Mouse (Mus musculus) forebrain, embryonic 11.5 days (tissue): ENCODE results near the gene Rab29. TPM values are rescaled to one million over a fixed set of nuclear protein-coding genes. Genes with fewer than 3 reads are reported as not detected.
"Not testable (repeated sequence)": the region's sequence is repeated elsewhere in the genome, so short reads cannot be mapped to it uniquely, and the experiment has no call there.

Experiments
- ATAC-seq: fragments of 200-750 bp; cut with Nextera tagmentation; replicated peaks from 2 replicates; pipeline ENCODE4 v1.8.0; 2017; ENCODE audit warnings: moderate TSS enrichment; ENCODE audit not compliant: low FRiP score
- DNase-seq: peaks from one replicate; pipeline ENCODE4 v3.0.0-alpha.2; 2017; ENCODE audit warnings: low spot score
- H3K27ac ChIP-seq: fragments of 300-500 bp; sonication (generic); 2 replicates; pipeline ENCODE4 v1.5.1; 2014; ENCODE audit warnings: low read depth, low read length
- H3K27me3 ChIP-seq: fragments of 300-500 bp; sonication (generic); 2 replicates; pipeline ENCODE4 v1.6.1; 2014; ENCODE audit warnings: mild to moderate bottlenecking, low read length, mixed read lengths; ENCODE audit not compliant: control insufficient read depth, insufficient read depth
- H3K36me3 ChIP-seq: fragments of 300-500 bp; sonication (generic); 2 replicates; pipeline ENCODE4 v1.6.1; 2014; ENCODE audit warnings: mild to moderate bottlenecking, low read length, moderate library complexity, mixed read lengths; ENCODE audit not compliant: control insufficient read depth, insufficient read depth
- H3K4me1 ChIP-seq: fragments of 300-500 bp; sonication (generic); replicated peaks from 2 replicates; pipeline ENCODE4 v1.6.1; 2014; ENCODE audit warnings: low read length, mixed read lengths; ENCODE audit not compliant: control insufficient read depth, insufficient read depth
- H3K4me2 ChIP-seq: fragments of 300-500 bp; sonication (generic); 2 replicates; pipeline ENCODE4 v1.6.1; 2014; ENCODE audit warnings: low read depth, mild to moderate bottlenecking, low read length, moderate library complexity, mixed read lengths; ENCODE audit not compliant: severe bottlenecking
- H3K4me3 ChIP-seq: fragments of 300-500 bp; sonication (generic); 2 replicates; pipeline ENCODE4 v1.5.1; 2014; ENCODE audit warnings: low read depth, low read length
- H3K9ac ChIP-seq: fragments of 300-500 bp; sonication (generic); 2 replicates; pipeline ENCODE4 v1.6.1; 2014; ENCODE audit warnings: low read length
- H3K9me3 ChIP-seq: fragments of 300-500 bp; sonication (generic); 2 replicates; pipeline ENCODE4 v1.6.1; 2016; ENCODE audit warnings: low read length, mixed read lengths; ENCODE audit not compliant: control insufficient read depth
- WGBS: fragments of 180-500 bp; shearing (Covaris S2); extraction: QIAGEN DNeasy Blood & Tissue Kit; methylation state at CpG from one replicate; pipeline ENCODE4 v1.1.7; 2014; 5-methylcytosine and 5-hydroxymethylcytosine counted together
- polyA plus RNA-seq: library from polyadenylated mRNA; unstranded; fragments of >200 nt; fragmentation: Nextera tagmentation; extraction: Ambion mirVana; gene quantifications from 2 replicates; pipeline ENCODE4 v1.2.1, GENCODE M21; 2014

Gene Rab29
- polyA plus RNA-seq, 1 experiment from 2014 or later = 15.2 TPM

- DNase-seq = no peak
- Histone ChIP-seq H3K27ac (no peak overlapping the region), H3K4me2 (no peak overlapping the region), H3K9ac (no peak overlapping the region), H3K4me1 (no peaks in the 10 kb centered on the region), H3K27me3 (no peaks in the 10 kb centered on the region), H3K9me3 (no peaks in the 10 kb centered on the region), H3K4me3 (no peak overlapping the region), H3K36me3 (no peaks in the 10 kb centered on the region)
- 12% methylated on average over 1 of the region's 1 CpGs for WGBS
- ATAC-seq = no peak
These were observed 38.5 kb downstream of the Rab29 start for GRCm38 (mm10) chr1:131905497-131905896.

- Histone ChIP-seq H3K27me3 (no peaks in the 10 kb centered on the region), H3K36me3 (no peaks in the 10 kb centered on the region), H3K9me3 (no peaks in the 10 kb centered on the region), H3K9ac (no peak overlapping the region), H3K4me2 (no peak overlapping the region), H3K4me3 (no peak overlapping the region), H3K27ac (no peak overlapping the region), H3K4me1 (no peaks in the 10 kb centered on the region)
- no peak for DNase-seq
- no peak for ATAC-seq
- 90% methylated on average over 3 of the region's 3 CpGs for WGBS
These were observed 41.4 kb downstream of the Rab29 start for GRCm38 (mm10) chr1:131908456-131908855.

- 95% methylated on average over 2 of the region's 2 CpGs for WGBS
- ATAC-seq, DNase-seq: not testable (repeated sequence)
These were observed 42.2 kb downstream of the Rab29 start for GRCm38 (mm10) chr1:131909236-131909635.

GRCm38 (mm10) chr1:131910001-131910648 lies 43.1 kb downstream of the Rab29 start, which contains the start of gene Nucks1:
TSS of gene Nucks1 (plus strand) at chr1:131910534.
- peak; percentile 98 for ATAC-seq
- WGBS = 1% methylated on average over 33 of the region's 35 CpGs

More at GRCm38 (mm10) chr1:131909236-131909635, 42.2 kb downstream of the Rab29 start:
- not testable (repeated sequence) for H3K4me3 ChIP-seq, H3K4me2 ChIP-seq, H3K9me3 ChIP-seq, H3K27ac ChIP-seq, H3K9ac ChIP-seq, H3K27me3 ChIP-seq, H3K4me1 ChIP-seq, H3K36me3 ChIP-seq

GRCm38 (mm10) chr1:131910674-131911558 lies 43.9 kb downstream of the Rab29 start:
- H3K27ac ChIP-seq = peak overlapping the region; percentile 89
- peak overlapping the region; percentile 97 for H3K4me3 ChIP-seq
- H3K4me1 ChIP-seq = no peaks in the 10 kb centered on the region
- H3K4me2 ChIP-seq = peak overlapping the region; percentile 77
- H3K9ac ChIP-seq = peak overlapping the region; percentile 93
- H3K36me3 ChIP-seq = no peaks in the 10 kb centered on the region
- H3K9me3 ChIP-seq = no peaks in the 10 kb centered on the region
- DNase-seq = peak; percentile 87
- peak; percentile 90 for ATAC-seq
- under 1% methylated on average over 71 of the region's 88 CpGs for WGBS
- H3K27me3 ChIP-seq = no peaks in the 10 kb centered on the region

More at GRCm38 (mm10) chr1:131910001-131910648, 43.1 kb downstream of the Rab29 start, which contains the start of gene Nucks1:
- Histone ChIP-seq H3K9me3 (no peaks in the 10 kb centered on the region), H3K4me3 (peak within 1 kb of the TSS; percentile 97), H3K4me2 (peak within 1 kb of the TSS; percentile 77), H3K27me3 (no peaks in the 10 kb centered on the region), H3K27ac (peak within 1 kb of the TSS; percentile 89), H3K36me3 (no peaks in the 10 kb centered on the region), H3K4me1 (no peaks in the 10 kb centered on the region), H3K9ac (peak within 1 kb of the TSS; percentile 93)
- peak; percentile 100 for DNase-seq

DNA sequence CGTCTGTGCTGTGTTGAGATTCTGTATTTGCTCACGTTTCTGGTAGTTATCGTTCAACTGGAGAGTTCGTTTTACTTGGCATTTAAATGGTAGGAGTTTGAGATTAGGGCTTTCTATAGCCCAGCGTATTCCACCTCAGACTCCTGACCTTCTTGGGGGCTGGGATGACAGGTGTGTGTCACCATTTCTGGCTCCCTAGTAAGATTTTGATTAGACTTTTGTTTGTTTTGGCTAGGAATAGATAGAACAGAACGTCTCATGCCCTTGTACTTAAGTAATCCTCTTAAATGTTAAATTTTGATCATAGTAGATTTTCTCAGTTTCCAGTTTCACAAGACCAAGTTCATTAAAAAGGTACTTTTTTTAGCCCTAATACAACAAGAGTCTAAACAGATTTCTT lies 50.6 kb downstream of the Rab29 start:
- Histone ChIP-seq H3K9me3 (no peaks in the 10 kb centered on the region), H3K9ac (no peak overlapping the region), H3K27ac (no peak overlapping the region), H3K4me3 (no peak overlapping the region), H3K27me3 (no peaks in the 10 kb centered on the region), H3K4me1 (peaks cover 3% of the 10 kb centered on the region; the same call in 1 of the 2 replicates), H3K36me3 (peaks cover 8% of the 10 kb centered on the region; the same call in 1 of the 2 replicates), H3K4me2 (no peak overlapping the region)
- WGBS = 76% methylated on average over 6 of the region's 6 CpGs
- ATAC-seq = no peak
- no peak for DNase-seq

- Histone ChIP-seq H3K27me3 (no peaks in the 10 kb centered on the region), H3K4me2 (no peak overlapping the region), H3K36me3 (peaks cover 14% of the 10 kb centered on the region; the same call in 1 of the 2 replicates), H3K27ac (no peak overlapping the region), H3K9ac (no peak overlapping the region), H3K4me3 (no peak overlapping the region), H3K9me3 (no peaks in the 10 kb centered on the region), H3K4me1 (peaks cover 3% of the 10 kb centered on the region; the same call in 1 of the 2 replicates)
- 96% methylated on average over 2 of the region's 2 CpGs for WGBS
- DNase-seq (no peak), ATAC-seq (no peak)
These were observed 52.0 kb downstream of the Rab29 start for GRCm38 (mm10) chr1:131919052-131919451.

DNA sequence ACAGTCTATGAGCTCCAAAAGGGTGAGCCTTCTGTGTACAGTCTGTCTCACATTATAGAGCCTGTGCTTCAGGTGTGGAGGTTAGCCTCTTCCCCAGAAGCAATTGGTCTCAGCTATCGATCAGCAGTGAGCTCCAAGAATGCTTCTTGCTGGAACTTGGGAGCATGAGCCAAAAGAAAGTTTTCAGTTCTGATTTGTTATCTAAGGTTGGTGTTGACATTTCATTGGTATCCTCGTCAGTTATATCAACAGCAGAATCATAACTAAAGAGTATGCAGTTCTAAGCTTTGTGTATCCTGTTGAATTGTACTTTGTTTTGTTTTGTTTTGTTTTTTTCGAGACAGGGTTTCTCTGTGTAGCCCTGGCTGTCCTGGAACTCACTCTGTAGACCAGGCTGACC lies 55.1 kb downstream of the Rab29 start:
- ATAC-seq (no peak), DNase-seq (no peak)
- peaks cover 24% of the 10 kb centered on the region for H3K36me3 ChIP-seq
- H3K4me2 ChIP-seq = no peak overlapping the region
- WGBS = 94% methylated on average over 3 of the region's 3 CpGs
- no peak overlapping the region for H3K27ac ChIP-seq
- no peak overlapping the region for H3K4me3 ChIP-seq
- no peaks in the 10 kb centered on the region for H3K27me3 ChIP-seq
- H3K4me1 ChIP-seq = peaks cover 3% of the 10 kb centered on the region; the same call in 1 of the 2 replicates
- H3K9me3 ChIP-seq = no peaks in the 10 kb centered on the region
- H3K9ac ChIP-seq = no peak overlapping the region
